Mouse (Mus musculus): Measurements from ENCODE around the gene Xpnpep1.

- TF ChIP-seq CTCF (IDR thresholded peaks at IDR 0.05; ENCODE audit: low read depth) (peak; percentile 24; the same call in 1 of the 2 replicates), EP300 (optimal IDR thresholded peaks at IDR 0.05) (no peak)
Measured at GRCm38 (mm10) chr19:52904182-52904581, 135.8 kb downstream of the Xpnpep1 start.

All from stomach, postnatal 0 days (tissue).